8 mouse cellular contexts compared by ENCODE assay signal in the genomic region with DNA sequence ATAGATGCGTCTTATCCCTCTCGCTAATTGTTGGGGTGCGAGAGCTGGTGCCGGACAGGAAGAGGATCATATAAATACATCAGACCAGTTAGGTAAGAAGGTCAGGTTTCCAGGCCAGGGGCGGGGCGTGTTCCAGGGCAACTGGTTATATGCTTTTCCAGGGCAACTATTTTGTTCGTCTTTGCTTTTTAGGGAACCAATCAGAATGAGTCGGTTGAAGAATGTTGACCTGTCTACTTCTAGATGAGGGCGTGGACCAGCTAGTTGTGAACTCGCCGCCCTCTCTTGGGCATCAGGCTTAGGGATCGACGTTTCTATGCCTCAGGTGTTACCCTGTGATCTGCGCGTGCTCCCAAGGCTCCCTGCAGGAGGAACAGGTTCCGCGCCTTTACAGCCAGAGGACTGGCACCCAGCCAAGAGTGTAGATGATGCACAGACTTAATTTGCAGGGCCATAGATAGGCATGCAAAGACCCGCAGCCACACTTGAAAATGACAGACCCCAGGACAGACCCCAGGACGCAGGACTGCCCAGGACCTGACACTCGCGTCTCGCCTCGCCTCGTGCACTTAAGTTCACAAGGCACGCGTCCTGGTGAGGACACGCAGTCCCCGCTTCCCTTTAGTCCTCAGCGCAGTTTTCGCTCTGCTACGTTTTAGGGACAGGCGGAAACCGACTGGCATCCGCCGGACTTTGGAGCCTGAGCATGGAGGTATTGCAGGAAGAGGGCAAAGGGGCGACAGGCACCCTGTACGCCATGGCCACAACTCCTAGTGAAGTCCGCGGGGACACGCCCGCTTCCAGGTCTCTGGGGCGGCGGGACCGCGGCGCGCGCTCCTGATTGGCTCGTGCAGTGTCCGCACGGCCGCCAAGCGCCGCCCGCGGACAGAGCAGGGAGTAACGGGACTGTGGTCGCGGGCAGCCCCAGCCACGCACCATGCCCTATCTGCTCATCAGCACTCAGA. TPM values are rescaled to one million over a fixed set of nuclear protein-coding genes. Genes with fewer than 3 reads are reported as not detected.
A peak's percentile ranks its signal among the peaks of the same experiment; 100 is the strongest.
DNase-seq lines count a peak whose midpoint lies in the region; ATAC-seq and TF ChIP-seq lines count a peak whose summit lies in the region.

TSS of gene Gchfr (plus strand) at position 873 of the 965 bp plus-strand sequence.

- ATAC-seq in common myeloid progenitor, adult 5-6 weeks (replicated peaks; ENCODE audit: low read depth, poor library complexity, severe bottlenecking), result peak; percentile 68
- peak; percentile 56 for ATAC-seq in inflammation-experienced regulatory T-cells, adult 6 months
- ATAC-seq in liver, embryonic 12.5 days, result peak; percentile 84
- peak; percentile 41; the same call in 1 of the 2 replicates for ATAC-seq in monocyte, adult 5-6 weeks (replicated peaks; ENCODE audit: insufficient number of reproducible peaks, low FRiP score, low TSS enrichment, poor library complexity, severe bottlenecking)

- no peaks in the 10 kb centered on the region for H3K9me3 ChIP-seq in liver, embryonic 12.5 days (replicated peaks)

- 1% methylated on average over 60 of the region's 60 CpGs for WGBS in liver, embryonic 12.5 days (ENCODE audit: insufficient replicate concordance)

- peak within 1 kb of the TSS; percentile 59 for H3K9ac ChIP-seq in liver, embryonic 12.5 days

- peak within 1 kb of the TSS; percentile 61 for H3K4me3 ChIP-seq in liver, embryonic 12.5 days
- H3K4me3 ChIP-seq in testis, adult 2 months (ENCODE audit: control insufficient read depth, low read depth, low read length), result peak within 1 kb of the TSS; percentile 58

- no peak for TF ChIP-seq POLR2A in testis, adult 2 months (IDR thresholded peaks at IDR 0.05; ENCODE audit: control insufficient read depth, low read depth, low read length)

- peak; percentile 58 for DNase-seq in A20 (ENCODE audit: low read depth, low spot score)
- peak; percentile 79 for DNase-seq in R1 (ENCODE audit: low read depth, low spot score)
- DNase-seq in gastrocnemius, postnatal 36 days, result peak; percentile 44 to 46

- peak within 1 kb of the TSS; percentile 88 for H3K4me2 ChIP-seq in liver, embryonic 12.5 days

- peaks cover 35% of the 10 kb centered on the region for H3K4me1 ChIP-seq in liver, embryonic 12.5 days
- H3K4me1 ChIP-seq in testis, adult 2 months (ENCODE audit: control insufficient read depth, insufficient read depth, low read length), result peaks cover 15% of the 10 kb centered on the region

- H3K36me3 ChIP-seq in liver, embryonic 12.5 days, result no peaks in the 10 kb centered on the region
- H3K36me3 ChIP-seq in testis, adult 2 months (ENCODE audit: control insufficient read depth, insufficient read depth, low read length), result no peaks in the 10 kb centered on the region

- TF ChIP-seq CTCF in testis, adult 2 months (IDR thresholded peaks at IDR 0.05; ENCODE audit: control insufficient read depth, insufficient read depth, insufficient replicate concordance, low read depth, low read length), result no peak

- H3K27me3 ChIP-seq in liver, embryonic 12.5 days (replicated peaks), result peaks cover 68% of the 10 kb centered on the region
- no peaks in the 10 kb centered on the region for H3K27me3 ChIP-seq in testis, adult 2 months (ENCODE audit: control insufficient read depth, insufficient read depth, low read length)

- intact Hi-C loops in gastrocnemius, postnatal 36 days (cut with DNase I), result loop anchor here (5.0 kb wide), 1 partner anchor 55 kb away; the partner anchor contains the start of gene Rad51

- H3K27ac ChIP-seq in liver, embryonic 12.5 days, result no peak within 1 kb of the TSS
- no peak within 1 kb of the TSS for H3K27ac ChIP-seq in testis, adult 2 months (ENCODE audit: control insufficient read depth, insufficient read depth, low read depth, low read length)

RNA-seq across cellular contexts. Expression of gene Gchfr, which starts in this region (rescaled TPM):
- not detected in 2 replicates for total RNA-seq in common myeloid progenitor, adult 5-6 weeks (2017)
- not detected for total RNA-seq in gastrocnemius, postnatal 36 days (2021)
- polyA plus RNA-seq in inflammation-experienced regulatory T-cells, adult 6 months (2017; shearing (Covaris generic)), result under 1 TPM in 1 of 3 experiments, not detected in 2; 0.58 TPM
- polyA plus RNA-seq in liver, embryonic 12.5 days (2016; fragmentation: Nextera tagmentation; extraction: Ambion mirVana), result 28.5 and 31.8 TPM in 2 replicates
- total RNA-seq in monocyte, adult 5-6 weeks (2017), result 3.9 TPM in 1 of 3 replicates, not detected in the others
- polyA plus RNA-seq in testis, adult 2 months (2012; rRNA removed), result 6.4 and 11.9 TPM in 2 replicates

Comparison
In these comparisons a context has a peak if more than half of its experiments do, and no peak if none do; other contexts are left out.
1. Peak in ATAC-seq in common myeloid progenitor, adult 5-6 weeks; RNA of the gene not detected or under 1 TPM.
2. Peak in DNase-seq in gastrocnemius, postnatal 36 days; RNA of the gene not detected or under 1 TPM.
3. Peak in ATAC-seq in inflammation-experienced regulatory T-cells, adult 6 months; RNA of the gene not detected or under 1 TPM.